Mouse (Mus musculus) adrenal gland, postnatal 0 days (tissue): ENCODE measurements around the gene Pla2g4f. TPM values are rescaled to one million over a fixed set of nuclear protein-coding genes. Genes with fewer than 3 reads are reported as not detected.

ENCODE experiments used
- polyA plus RNA-seq: library from polyadenylated mRNA; unstranded; fragments of >200 nt; fragmentation: Nextera tagmentation; extraction: Ambion mirVana; gene quantifications from 2 replicates; pipeline ENCODE4 v1.2.1, GENCODE M21; 2015

Gene Pla2g4f
- not detected in 2 replicates for polyA plus RNA-seq

DNA sequence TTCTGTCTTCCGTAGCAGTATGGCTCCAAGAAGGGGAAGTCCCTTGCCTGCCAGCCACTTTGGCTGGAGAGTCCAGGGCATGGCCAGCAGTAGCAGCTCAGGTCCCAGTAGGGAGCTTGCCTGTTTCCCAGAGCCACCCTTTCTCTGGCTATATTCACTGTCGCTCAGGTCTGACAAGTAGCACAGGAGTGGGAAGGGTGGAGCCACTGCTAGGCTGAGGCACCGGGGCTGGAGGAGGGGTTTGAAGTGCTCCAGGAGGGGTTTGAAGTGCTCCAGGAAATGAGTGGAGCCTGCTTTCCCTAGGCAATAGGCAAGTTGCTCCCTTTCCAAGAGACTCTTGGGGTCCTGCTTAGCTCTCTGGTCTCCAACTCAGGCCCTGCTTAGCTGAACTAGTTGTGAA, at the start of gene Pla2g4f:
Gene Pla2g4f, minus strand, starts transcription at position 190 of the 400 bp plus-strand sequence.

GRCm38 (mm10) chr2:120352682-120353646, 39.0 kb upstream of the Pla2g4f start, which contains the start of gene Vps39:
TSS of gene Vps39 (minus strand) at chr2:120353137.

DNA sequence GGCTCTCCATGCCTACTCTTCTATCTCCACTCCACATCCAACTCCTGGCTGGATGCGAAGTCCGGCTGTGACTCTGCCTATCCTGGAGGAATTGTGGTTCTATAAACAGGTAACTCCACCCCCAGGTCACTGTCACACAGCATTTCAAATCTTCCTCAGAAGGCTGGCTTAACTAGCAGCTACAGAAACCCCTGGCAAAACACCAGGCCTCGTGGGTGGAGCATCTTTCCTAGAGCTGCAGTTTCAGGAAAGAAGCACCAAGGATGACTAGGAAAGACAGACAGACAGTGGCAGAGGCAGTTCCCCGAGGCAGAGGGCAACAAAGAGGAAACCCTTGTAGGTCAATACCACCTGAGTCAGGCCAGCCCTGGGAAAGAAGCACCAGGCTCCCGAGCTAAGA, 25.0 kb downstream of the Pla2g4f start, which contains the start of gene Pla2g4d:
Gene Pla2g4d, minus strand, starts transcription at position 203 of the 400 bp plus-strand sequence.

Other genes with a start within 250 kb of the Pla2g4f start
- gene Ehd4, start 159.6 kb downstream of the Pla2g4f start, polyA plus RNA-seq: 30.5 and 43.9 TPM in 2 replicates
- 0.68 and 0.95 TPM in 2 replicates for gene Pla2g4e, start 68.8 kb downstream of the Pla2g4f start, polyA plus RNA-seq
- 0.11 and 0.22 TPM in 2 replicates for gene Pla2g4d, start 25.0 kb downstream of the Pla2g4f start, polyA plus RNA-seq
- gene Vps39, start 39.0 kb upstream of the Pla2g4f start, polyA plus RNA-seq: 18.6 and 25.0 TPM in 2 replicates
- 6.2 and 14.0 TPM in 2 replicates for gene Ganc, start 89.7 kb upstream of the Pla2g4f start, polyA plus RNA-seq
- gene Tmem87a, start 89.9 kb upstream of the Pla2g4f start, polyA plus RNA-seq: 9.5 and 17.0 TPM in 2 replicates
- 0.95 and 1.8 TPM in 2 replicates for gene Capn3, start 141.9 kb upstream of the Pla2g4f start, polyA plus RNA-seq
- gene Zfp106, start 249.7 kb upstream of the Pla2g4f start, polyA plus RNA-seq: 19.5 and 26.1 TPM in 2 replicates